In genomic region chr6:136807395-136808013, GRCm38 (mm10) we compare ENCODE assay signal across 8 mouse cellular contexts. TPM values are rescaled to one million over a fixed set of nuclear protein-coding genes. Genes with fewer than 3 reads are reported as not detected.
DNase-seq lines count a peak whose midpoint lies in the region; ATAC-seq and TF ChIP-seq lines count a peak whose summit lies in the region.

No protein-coding gene starts in this region.

- H3K36me3 ChIP-seq in heart, postnatal 0 days (replicated peaks; ENCODE audit: control insufficient read depth, insufficient read depth, low read length) = peaks cover 6% of the 10 kb centered on the region; the same call in 1 of the 2 replicates
- H3K36me3 ChIP-seq in hindbrain, embryonic 11.5 days (ENCODE audit: control insufficient read depth, insufficient read depth, low read length) = no peaks in the 10 kb centered on the region
- H3K36me3 ChIP-seq in midbrain, embryonic 13.5 days = peaks cover 8% of the 10 kb centered on the region

- no peak for DNase-seq in heart, postnatal 0 days (ENCODE audit: low spot score)
- no peak for DNase-seq in heart, postnatal 25 days (ENCODE audit: low spot score)
- peak; percentile 36 for DNase-seq in hindbrain, embryonic 11.5 days (ENCODE audit: low spot score)
- DNase-seq in adrenal gland, postnatal 25 days = no peak
- no peak for DNase-seq in cerebellum, postnatal 4 days (ENCODE audit: low spot score in 2 of 2)
- DNase-seq in cerebellum, postnatal 10 days = no peak

- H3K27ac ChIP-seq in heart, postnatal 0 days (ENCODE audit: low read depth) = peak overlapping the region; percentile 60
- H3K27ac ChIP-seq in bone marrow, adult 2 months (ENCODE audit: control insufficient read depth, insufficient read depth, low read depth, low read length, poor library complexity) = peak overlapping the region; percentile 31
- H3K27ac ChIP-seq in hindbrain, embryonic 11.5 days (ENCODE audit: low read depth, low read length) = peak overlapping the region; percentile 58; the same call in 1 of the 2 replicates
- peak overlapping the region; percentile 61 for H3K27ac ChIP-seq in midbrain, embryonic 13.5 days

- no peak for TF ChIP-seq EP300 in heart, postnatal 0 days (IDR thresholded peaks at IDR 0.05; ENCODE audit: low read depth)

- TF ChIP-seq CTCF in heart, postnatal 0 days (IDR thresholded peaks at IDR 0.05; ENCODE audit: low read depth) = no peak
- TF ChIP-seq CTCF in bone marrow, adult 2 months (IDR thresholded peaks at IDR 0.05; ENCODE audit: control insufficient read depth, insufficient read depth, low read length) = no peak

- peaks cover 17% of the 10 kb centered on the region for H3K4me1 ChIP-seq in heart, postnatal 0 days (ENCODE audit: control insufficient read depth, insufficient read depth)
- peaks cover 2% of the 10 kb centered on the region; the same call in 1 of the 2 replicates for H3K4me1 ChIP-seq in bone marrow, adult 2 months (ENCODE audit: control insufficient read depth, insufficient read depth, low read length)
- H3K4me1 ChIP-seq in hindbrain, embryonic 11.5 days (replicated peaks; ENCODE audit: control insufficient read depth, insufficient read depth, low read length) = peaks cover 4% of the 10 kb centered on the region
- H3K4me1 ChIP-seq in midbrain, embryonic 13.5 days (replicated peaks) = peaks cover 37% of the 10 kb centered on the region

- intact Hi-C loops in heart, postnatal 25 days (cut with DNase I) = loop anchor here (10.0 kb wide), 1 partner anchor 927 kb away; the partner anchor contains the start of gene Strap

- ATAC-seq in heart, postnatal 0 days (ENCODE audit: insufficient read depth, low read depth) = no peak
- peak; percentile 4; the same call in 1 of the 2 replicates for ATAC-seq in hindbrain, embryonic 11.5 days (ENCODE audit: low FRiP score)
- ATAC-seq in midbrain, embryonic 13.5 days = peak; percentile 3

- H3K4me3 ChIP-seq in heart, postnatal 0 days (ENCODE audit: low read depth, low read length) = peak overlapping the region; percentile 90
- peak overlapping the region; percentile 65 for H3K4me3 ChIP-seq in bone marrow, adult 2 months (replicated peaks; ENCODE audit: control insufficient read depth, low read depth, low read length)
- peak overlapping the region; percentile 31 for H3K4me3 ChIP-seq in hindbrain, embryonic 11.5 days (ENCODE audit: low read depth, low read length)
- H3K4me3 ChIP-seq in midbrain, embryonic 13.5 days (replicated peaks) = peak overlapping the region; percentile 87

- no peaks in the 10 kb centered on the region for H3K27me3 ChIP-seq in heart, postnatal 0 days (ENCODE audit: control insufficient read depth, insufficient read depth, low read length)
- no peaks in the 10 kb centered on the region for H3K27me3 ChIP-seq in hindbrain, embryonic 11.5 days (ENCODE audit: control insufficient read depth, insufficient read depth, low read length)
- H3K27me3 ChIP-seq in midbrain, embryonic 13.5 days = no peaks in the 10 kb centered on the region

- no peak for TF ChIP-seq POLR2A in bone marrow, adult 2 months (IDR thresholded peaks at IDR 0.05; ENCODE audit: borderline replicate concordance, control insufficient read depth, low read depth, low read length)

- H3K9ac ChIP-seq in heart, postnatal 0 days (replicated peaks; ENCODE audit: low read depth, low read length) = peak overlapping the region; percentile 5; the same call in 1 of the 2 replicates
- H3K9ac ChIP-seq in hindbrain, embryonic 11.5 days (ENCODE audit: low read depth, low read length) = peak overlapping the region; percentile 40
- H3K9ac ChIP-seq in midbrain, embryonic 13.5 days (replicated peaks) = no peak overlapping the region

- H3K9me3 ChIP-seq in heart, postnatal 0 days (replicated peaks; ENCODE audit: control insufficient read depth, low read length) = no peaks in the 10 kb centered on the region
- no peaks in the 10 kb centered on the region for H3K9me3 ChIP-seq in hindbrain, embryonic 11.5 days (ENCODE audit: control insufficient read depth, low read length)
- H3K9me3 ChIP-seq in midbrain, embryonic 13.5 days = no peaks in the 10 kb centered on the region

- H3K4me2 ChIP-seq in heart, postnatal 0 days (ENCODE audit: low read depth, low read length) = peak overlapping the region; percentile 91
- H3K4me2 ChIP-seq in hindbrain, embryonic 11.5 days (replicated peaks; ENCODE audit: low read depth, low read length) = peak overlapping the region; percentile 78
- H3K4me2 ChIP-seq in midbrain, embryonic 13.5 days (replicated peaks) = peak overlapping the region; percentile 99

- 21% methylated on average over 18 of the region's 18 CpGs for WGBS in heart, postnatal 0 days
- 53% methylated on average over 18 of the region's 18 CpGs for WGBS in bone marrow, adult 2 months
- 28% methylated on average over 18 of the region's 18 CpGs for WGBS in hindbrain, embryonic 11.5 days
- WGBS in midbrain, embryonic 13.5 days = 26% methylated on average over 18 of the region's 18 CpGs

RNA-seq across cellular contexts. Expression of gene H2afj, which starts 0.5 kb away (rescaled TPM):
- total RNA-seq in heart, postnatal 0 days (2014; rRNA removed; ENCODE audit: low replicate concordance) = 13.1 and 19.3 TPM in 2 replicates
- 88.8 and 88.9 TPM in 2 replicates for polyA plus RNA-seq in heart, postnatal 0 days (2015; fragmentation: Nextera tagmentation; extraction: Ambion mirVana)
- 10 to 100 TPM; 28.3 to 33.9 TPM for total RNA-seq in heart, postnatal 25 days (2021)
- 65.5 and 78.9 TPM in 2 replicates for polyA plus RNA-seq in bone marrow, adult 2 months (2011; ENCODE audit: insufficient read depth, insufficient read length, low replicate concordance, missing spikeins)
- 100 and 105 TPM in 2 replicates for polyA plus RNA-seq in hindbrain, embryonic 11.5 days (2014; fragmentation: Nextera tagmentation; extraction: Ambion mirVana)
- 113 and 121 TPM in 2 replicates for polyA plus RNA-seq in midbrain, embryonic 13.5 days (2015; fragmentation: Nextera tagmentation; extraction: Ambion mirVana)
- total RNA-seq in adrenal gland, postnatal 25 days (2021) = 196 and 200 TPM in 2 replicates

RNA-seq across cellular contexts. Expression of gene Hist4h4, which starts 3.3 kb away (rescaled TPM):
- total RNA-seq in heart, postnatal 0 days (2014; rRNA removed; ENCODE audit: low replicate concordance) = 88.7 and 119 TPM in 2 replicates
- polyA plus RNA-seq in heart, postnatal 0 days (2015; fragmentation: Nextera tagmentation; extraction: Ambion mirVana) = 0.34 and 0.37 TPM in 2 replicates
- 10 to 100 TPM in 1 of 2 experiments, 1 to 10 TPM in 1; 8.3 to 11.5 TPM for total RNA-seq in heart, postnatal 25 days (2021)
- polyA plus RNA-seq in bone marrow, adult 2 months (2011; ENCODE audit: insufficient read depth, insufficient read length, low replicate concordance, missing spikeins) = 7.2 and 8.0 TPM in 2 replicates
- polyA plus RNA-seq in hindbrain, embryonic 11.5 days (2014; fragmentation: Nextera tagmentation; extraction: Ambion mirVana) = 0.69 and 0.95 TPM in 2 replicates
- 1.1 TPM in 2 replicates for polyA plus RNA-seq in midbrain, embryonic 13.5 days (2015; fragmentation: Nextera tagmentation; extraction: Ambion mirVana)
- total RNA-seq in adrenal gland, postnatal 25 days (2021) = 13.6 and 16.1 TPM in 2 replicates

RNA-seq across cellular contexts. Expression of gene BC049715, which starts 19.9 kb away (rescaled TPM):
- total RNA-seq in heart, postnatal 0 days (2014; rRNA removed; ENCODE audit: low replicate concordance) = 0.04 and 0.43 TPM in 2 replicates
- polyA plus RNA-seq in heart, postnatal 0 days (2015; fragmentation: Nextera tagmentation; extraction: Ambion mirVana) = 1.4 and 2.5 TPM in 2 replicates
- 1 to 10 TPM in 1 of 2 experiments, under 1 TPM in 1; 0.62 to 2.0 TPM for total RNA-seq in heart, postnatal 25 days (2021)
- polyA plus RNA-seq in bone marrow, adult 2 months (2011; ENCODE audit: insufficient read depth, insufficient read length, low replicate concordance, missing spikeins) = not detected in 2 replicates
- 0.90 and 2.3 TPM in 2 replicates for polyA plus RNA-seq in hindbrain, embryonic 11.5 days (2014; fragmentation: Nextera tagmentation; extraction: Ambion mirVana)
- polyA plus RNA-seq in midbrain, embryonic 13.5 days (2015; fragmentation: Nextera tagmentation; extraction: Ambion mirVana) = 1.4 and 1.7 TPM in 2 replicates
- 0.24 and 0.94 TPM in 2 replicates for total RNA-seq in adrenal gland, postnatal 25 days (2021)

RNA-seq across cellular contexts. Expression of gene Wbp11, which starts 20.5 kb away (rescaled TPM):
- total RNA-seq in heart, postnatal 0 days (2014; rRNA removed; ENCODE audit: low replicate concordance) = 28.2 and 37.7 TPM in 2 replicates
- 51.1 and 52.7 TPM in 2 replicates for polyA plus RNA-seq in heart, postnatal 0 days (2015; fragmentation: Nextera tagmentation; extraction: Ambion mirVana)
- 10 to 100 TPM; 57.0 to 63.3 TPM for total RNA-seq in heart, postnatal 25 days (2021)
- polyA plus RNA-seq in bone marrow, adult 2 months (2011; ENCODE audit: insufficient read depth, insufficient read length, low replicate concordance, missing spikeins) = 38.3 and 48.2 TPM in 2 replicates
- 116 and 130 TPM in 2 replicates for polyA plus RNA-seq in hindbrain, embryonic 11.5 days (2014; fragmentation: Nextera tagmentation; extraction: Ambion mirVana)
- 89.8 and 92.5 TPM in 2 replicates for polyA plus RNA-seq in midbrain, embryonic 13.5 days (2015; fragmentation: Nextera tagmentation; extraction: Ambion mirVana)
- total RNA-seq in adrenal gland, postnatal 25 days (2021) = 73.2 and 79.7 TPM in 2 replicates

RNA-seq across cellular contexts. Expression of gene Gucy2c, which starts 25.9 kb away (rescaled TPM):
- total RNA-seq in heart, postnatal 0 days (2014; rRNA removed; ENCODE audit: low replicate concordance) = not detected in 2 replicates
- not detected in 2 replicates for polyA plus RNA-seq in heart, postnatal 0 days (2015; fragmentation: Nextera tagmentation; extraction: Ambion mirVana)
- not detected for total RNA-seq in heart, postnatal 25 days (2021)
- polyA plus RNA-seq in bone marrow, adult 2 months (2011; ENCODE audit: insufficient read depth, insufficient read length, low replicate concordance, missing spikeins) = not detected in 2 replicates
- 0.24 TPM in 1 of 2 replicates, not detected in the other for polyA plus RNA-seq in hindbrain, embryonic 11.5 days (2014; fragmentation: Nextera tagmentation; extraction: Ambion mirVana)
- polyA plus RNA-seq in midbrain, embryonic 13.5 days (2015; fragmentation: Nextera tagmentation; extraction: Ambion mirVana) = 0.50 and 1.0 TPM in 2 replicates
- not detected in 2 replicates for total RNA-seq in adrenal gland, postnatal 25 days (2021)

Comparison
In these comparisons a context has a peak if more than half of its experiments do, and no peak if none do; other contexts are left out.
1. H3K4me3 ChIP-seq: peak in every context shown above with its lines; median percentile 90 in heart, postnatal 0 days; 87 in midbrain, embryonic 13.5 days; 65 in bone marrow, adult 2 months; 31 in hindbrain, embryonic 11.5 days.